Mouse (Mus musculus): ENCODE data around the gene Chdh.

Chdh gene

DNA sequence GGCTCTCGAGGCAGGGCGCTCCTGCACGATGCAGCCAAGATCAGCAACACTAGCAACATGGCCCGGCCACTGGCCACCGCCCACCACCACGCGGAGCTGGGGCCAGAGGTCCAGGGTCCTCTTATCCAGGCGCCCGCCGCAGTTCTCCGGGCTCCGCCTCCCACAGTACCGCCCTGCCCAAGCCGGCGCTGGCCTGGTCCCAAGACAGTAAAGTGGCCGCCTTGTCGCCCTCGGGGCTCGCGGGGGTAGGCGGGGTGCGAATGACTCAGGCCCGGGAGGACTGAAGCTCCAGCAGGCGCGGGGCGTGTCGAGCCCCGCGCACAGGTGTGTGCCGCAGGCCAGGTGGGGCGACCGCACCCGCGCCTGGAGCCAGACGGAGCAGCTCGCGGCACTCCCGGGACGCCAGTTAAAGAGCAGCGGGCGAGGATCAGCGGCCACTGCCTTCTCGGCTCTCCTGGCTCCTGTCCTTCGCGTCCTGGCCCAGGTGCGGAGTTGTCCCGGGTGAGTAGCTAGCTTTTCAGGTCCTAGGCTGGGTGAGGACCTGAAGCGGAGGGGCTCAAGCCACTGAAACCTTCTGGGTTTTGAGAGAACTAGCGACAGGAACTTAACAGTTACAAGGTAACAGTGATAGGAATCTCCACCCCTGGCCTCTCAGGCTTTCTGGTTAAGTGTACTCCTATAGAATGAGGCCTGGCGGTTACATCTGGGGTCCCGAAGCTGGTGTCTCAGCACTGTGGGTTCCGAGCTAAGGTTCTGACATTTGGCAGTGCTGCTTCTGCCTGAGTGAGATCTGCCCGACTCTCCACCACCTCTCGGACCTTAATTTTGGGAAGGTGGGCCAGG is at the start of gene Chdh, which contains the start of gene Il17rb:
Chdh (plus strand) TSS at position 291 of the 843 bp plus-strand sequence.
Il17rb (minus strand) TSS at position 164 of the 843 bp plus-strand sequence.
- DNase-seq (ENCODE audit: low spot score), result peak; percentile 60

DNA sequence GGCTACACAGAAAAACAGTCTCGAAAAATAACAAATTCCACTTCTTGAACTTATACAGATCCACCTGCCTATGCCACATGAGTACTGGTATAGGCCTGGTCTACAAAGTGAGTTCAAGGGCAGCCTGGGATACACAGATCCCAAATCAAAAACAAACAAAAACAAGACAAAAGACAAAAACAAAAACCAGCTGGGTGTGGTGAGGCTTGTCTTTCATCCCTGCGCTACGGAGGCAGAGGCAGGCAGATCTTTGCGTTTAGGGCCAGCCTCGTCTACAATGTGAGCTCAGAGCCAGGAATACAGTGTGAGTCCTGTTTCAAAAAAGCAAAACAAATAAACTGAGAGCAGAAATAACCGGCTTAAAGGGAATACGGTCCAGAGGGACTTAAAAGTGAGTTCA is 41.2 kb upstream of the Chdh start:
- DNase-seq (ENCODE audit: low spot score), result no peak

DNA sequence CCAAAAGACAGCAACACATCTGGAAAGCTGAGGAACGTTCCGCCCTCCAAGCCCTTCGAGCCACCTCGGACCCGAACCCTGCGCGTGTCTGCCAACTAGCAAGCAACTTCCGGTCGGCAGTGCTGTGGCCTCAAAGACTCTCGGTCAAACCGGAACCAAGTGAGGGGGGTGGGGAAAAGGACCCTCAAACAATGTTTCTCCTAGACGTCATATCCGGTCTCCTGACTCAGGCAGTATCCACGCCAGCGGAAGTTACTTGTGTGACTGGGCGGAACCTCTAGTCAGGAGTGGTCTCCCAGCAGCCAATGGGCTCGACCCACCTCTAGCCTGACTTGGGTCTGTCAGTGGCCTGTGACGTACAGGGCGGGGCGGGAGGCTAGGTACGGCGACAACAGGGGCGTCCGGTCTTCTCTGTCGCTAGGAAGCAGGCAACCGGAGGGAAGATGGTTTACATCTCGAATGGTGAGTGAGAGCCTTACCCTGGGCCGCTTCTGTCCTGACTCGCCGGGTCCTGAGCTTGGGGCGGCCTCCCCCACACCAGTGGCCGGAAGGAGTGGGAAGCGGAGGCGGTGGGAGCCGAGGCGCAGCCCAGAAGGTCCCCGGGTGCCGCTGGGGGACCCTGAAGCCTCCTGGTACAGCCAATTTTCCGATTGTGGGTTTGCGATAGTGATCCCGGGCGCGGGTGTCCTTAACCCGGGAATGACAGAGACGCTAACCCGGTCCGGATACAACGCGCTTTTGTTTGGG is 40.6 kb upstream of the Chdh start, which contains the start of gene Selenok:
Selenok (plus strand) TSS at position 234 of the 747 bp plus-strand sequence.
- peak; percentile 86 for DNase-seq (ENCODE audit: low spot score)

DNA sequence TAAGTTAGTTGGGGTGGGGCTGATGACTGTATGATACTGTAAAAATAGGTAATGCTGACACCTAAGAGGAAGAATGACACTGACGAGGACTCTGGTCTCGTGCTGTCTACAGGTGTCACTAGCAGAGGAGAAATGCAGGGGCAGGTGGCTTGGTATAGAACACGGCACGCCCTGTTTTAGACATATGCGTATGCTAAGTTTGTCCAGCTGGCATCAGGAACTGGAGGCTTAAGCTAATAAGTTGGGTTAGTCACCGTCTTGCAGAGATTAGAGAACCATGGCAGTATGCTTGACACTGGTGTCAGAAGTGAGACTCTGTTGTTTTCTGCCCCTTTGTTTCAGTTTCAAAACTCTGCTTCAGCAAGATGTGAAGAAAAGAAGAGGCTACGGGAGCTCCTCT is 37.4 kb upstream of the Chdh start:
- DNase-seq (ENCODE audit: low spot score), result no peak

DNA sequence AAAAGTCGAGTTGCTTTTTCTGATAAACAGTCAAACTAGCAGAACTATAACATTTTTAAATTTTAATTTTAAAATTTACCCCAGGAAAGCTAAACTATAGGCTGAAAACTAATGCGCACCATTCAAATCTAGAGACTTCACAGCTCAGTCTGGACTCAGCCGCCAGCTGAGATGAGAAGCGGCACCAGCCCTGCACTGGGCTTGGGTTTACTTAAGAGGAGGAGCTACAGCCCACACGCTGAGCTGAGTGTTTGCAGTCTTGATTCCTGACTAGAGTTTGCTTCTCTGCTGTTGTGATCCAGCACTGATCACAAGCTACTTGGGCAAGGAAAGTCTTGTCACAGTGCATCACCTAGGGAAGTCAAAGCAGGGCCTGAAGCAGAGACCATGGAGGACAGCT is 36.8 kb upstream of the Chdh start:
- DNase-seq (ENCODE audit: low spot score), result no peak

DNA sequence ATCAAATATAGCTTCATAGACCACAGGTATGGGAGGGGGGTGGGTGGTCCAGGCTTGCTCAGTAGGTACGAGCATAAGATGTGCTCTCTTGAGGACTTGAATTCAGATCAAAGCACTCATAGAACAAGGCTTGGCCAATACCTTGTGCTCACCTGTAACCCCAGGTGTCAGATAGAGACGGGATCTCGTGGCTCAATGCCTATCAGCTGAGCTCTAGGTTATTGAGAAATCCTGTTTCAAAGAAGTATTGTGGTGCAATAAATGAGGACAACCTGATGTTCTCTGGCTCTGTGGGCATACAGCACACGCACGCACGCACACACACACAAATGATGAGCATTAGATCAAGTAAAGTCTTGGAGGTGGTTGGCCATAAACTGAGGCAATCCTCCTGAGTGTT is 31.9 kb upstream of the Chdh start:
- no peak for DNase-seq (ENCODE audit: low spot score)

DNA sequence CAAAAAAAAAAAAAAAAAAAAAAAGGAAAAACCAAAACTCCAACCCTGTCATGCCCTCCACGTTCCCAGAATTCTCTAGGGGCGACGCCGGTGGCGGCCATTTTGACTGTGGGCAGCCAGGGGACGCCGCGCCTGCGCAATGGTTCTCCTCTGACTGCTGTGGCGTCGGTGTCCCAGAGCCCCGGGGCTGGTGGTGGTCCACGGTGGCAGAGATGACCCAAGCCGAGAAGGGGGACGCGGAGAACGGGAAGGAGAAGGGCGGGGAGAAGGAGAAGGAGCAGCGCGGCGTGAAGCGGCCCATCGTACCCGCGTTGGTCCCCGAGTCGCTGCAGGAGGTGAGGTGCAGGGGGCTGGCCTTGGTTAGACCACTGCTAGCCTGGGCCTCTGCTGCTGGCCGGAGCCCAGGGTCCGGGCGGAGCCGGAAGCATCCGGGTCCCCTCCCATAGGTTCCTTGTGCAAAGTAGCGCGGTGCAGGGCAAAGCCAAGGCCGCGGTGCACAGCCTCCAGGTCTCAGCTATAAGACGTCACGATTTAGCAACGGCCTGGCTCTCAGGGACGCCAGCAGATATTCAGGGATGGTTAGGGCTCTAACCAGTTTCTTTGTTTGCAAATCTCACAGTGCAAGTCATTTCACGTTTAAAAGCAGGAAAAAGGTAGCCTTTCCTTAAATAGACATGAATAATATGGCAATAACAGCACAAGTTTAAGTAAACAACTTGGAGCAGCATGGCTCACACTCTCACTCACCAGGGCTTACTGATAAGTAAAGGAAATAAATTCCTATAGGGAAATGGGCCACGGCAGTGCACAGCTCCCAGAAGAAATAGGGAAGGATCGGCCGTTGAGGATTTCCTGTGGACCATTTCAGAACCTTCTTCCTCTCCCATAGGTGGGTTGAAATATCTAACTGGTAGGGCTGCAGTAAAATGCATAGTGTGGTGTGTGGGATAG is 30.3 kb upstream of the Chdh start, which contains the start of gene Actr8:
Actr8 (plus strand) TSS at position 84 of the 951 bp plus-strand sequence.
- peak; percentile 91 for DNase-seq (ENCODE audit: low spot score)

DNA sequence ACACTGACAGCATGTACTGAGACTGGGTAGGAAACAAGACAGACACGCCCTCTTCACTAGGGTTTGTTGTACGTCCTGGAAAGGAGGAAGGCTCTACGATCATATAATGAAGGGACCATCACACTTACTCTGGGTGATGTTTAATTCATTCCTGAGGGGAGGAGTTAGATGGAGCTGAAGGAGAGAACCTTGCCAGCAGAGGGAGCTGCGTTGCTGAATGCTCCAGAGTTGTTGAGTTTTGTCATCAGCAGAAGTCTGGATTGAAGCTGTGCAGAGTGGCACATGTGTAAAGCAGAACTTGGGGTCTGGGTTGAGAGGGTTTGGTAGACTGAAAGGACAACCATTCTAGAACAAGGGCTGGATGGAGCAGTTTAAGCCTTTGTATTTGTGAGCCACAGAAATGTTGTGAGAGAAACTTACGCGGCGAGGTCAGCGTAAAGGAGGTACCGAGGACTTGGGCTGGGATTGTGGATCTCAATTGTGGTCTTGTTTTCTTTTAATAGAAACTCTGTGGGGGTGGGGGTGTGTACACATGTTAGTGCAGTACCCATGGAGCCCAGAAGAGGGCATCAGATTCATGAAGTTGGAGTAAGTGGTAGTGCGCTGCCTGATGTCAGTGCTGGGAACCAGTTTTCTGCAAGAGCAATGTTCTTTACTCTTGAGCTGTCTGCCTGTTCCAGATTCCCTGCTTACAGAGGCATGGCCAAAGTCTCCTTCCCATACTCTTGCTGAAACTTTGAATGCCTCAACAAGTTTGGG is 28.2 kb upstream of the Chdh start:
- DNase-seq (ENCODE audit: low spot score), result no peak

DNA sequence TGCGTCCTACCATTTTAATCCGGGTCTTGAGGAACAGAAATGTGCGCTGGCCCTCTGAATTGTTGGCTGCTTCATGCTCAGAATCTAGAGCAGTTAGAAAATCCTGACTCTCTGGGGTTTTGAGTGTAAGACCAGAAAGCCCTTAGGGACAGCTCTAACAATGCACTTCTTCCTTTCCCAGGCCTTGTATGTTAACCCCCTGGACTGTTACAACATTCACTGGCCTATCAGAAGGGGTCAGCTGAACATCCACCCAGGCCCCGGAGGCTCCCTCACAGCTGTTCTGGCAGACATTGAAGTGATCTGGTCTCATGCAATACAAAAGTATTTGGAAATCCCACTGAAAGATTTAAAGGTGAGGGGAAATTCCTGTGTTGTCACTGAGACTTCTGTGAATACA is 22.7 kb upstream of the Chdh start:
- DNase-seq (ENCODE audit: low spot score), result no peak

DNA sequence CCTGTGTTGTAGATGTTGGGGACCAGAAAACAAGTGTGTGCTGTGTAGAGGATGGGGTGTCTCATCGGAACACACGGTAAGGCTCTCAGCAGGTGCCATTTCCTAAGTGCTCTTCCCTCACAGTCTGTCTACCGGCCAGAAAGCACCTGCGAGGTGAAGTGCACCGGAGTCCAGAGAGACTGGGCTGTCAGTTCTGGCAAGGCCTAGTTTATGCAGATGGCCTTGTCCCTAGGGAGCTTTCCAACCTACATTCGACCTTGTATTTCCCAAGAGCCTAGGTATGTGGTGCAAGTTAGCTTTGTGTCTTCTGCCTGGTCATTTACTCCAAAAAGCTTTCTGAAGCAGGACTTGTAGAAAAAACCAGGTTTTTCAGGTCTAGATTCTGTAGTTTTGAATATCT is 21.5 kb upstream of the Chdh start:
- DNase-seq (ENCODE audit: low spot score), result no peak

DNA sequence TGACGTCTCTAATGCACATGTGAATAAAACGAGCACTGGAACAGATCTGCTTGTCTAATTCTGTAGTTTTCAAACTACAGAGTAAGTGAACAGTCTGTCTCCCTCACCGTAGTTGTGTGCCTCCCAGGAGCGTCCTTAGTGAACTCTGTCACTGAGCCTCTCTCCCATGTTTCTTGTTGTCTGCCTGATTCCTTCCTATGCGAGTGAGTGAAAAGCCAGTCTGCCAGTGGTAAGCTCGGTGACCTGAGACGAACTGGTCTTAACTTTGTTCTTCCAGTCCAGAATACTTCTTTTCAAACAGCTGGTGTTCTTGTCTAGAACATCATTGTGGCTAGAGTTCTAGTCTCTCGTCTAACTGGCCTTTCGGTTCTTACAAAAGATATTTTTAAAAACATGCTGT is 21.1 kb upstream of the Chdh start:
- no peak for DNase-seq (ENCODE audit: low spot score)

DNA sequence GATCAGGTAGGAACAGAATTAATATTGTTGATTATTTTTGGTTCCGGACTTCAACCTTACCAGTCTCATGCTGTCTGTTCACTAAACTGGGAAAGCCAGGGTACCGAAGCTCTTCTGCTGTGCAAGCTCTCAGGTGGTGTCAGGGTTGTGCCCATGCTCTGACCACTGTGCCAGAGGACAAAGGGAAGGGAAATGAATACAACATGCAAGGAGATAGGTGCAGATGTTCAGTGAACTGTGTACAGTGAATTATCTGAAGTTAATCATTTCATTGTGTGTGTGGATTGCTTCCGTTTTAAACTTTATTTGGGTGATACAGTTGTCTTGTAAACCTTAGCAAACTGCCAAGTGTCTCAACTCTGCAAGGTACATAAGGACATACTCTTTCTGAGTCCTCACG is 20.5 kb upstream of the Chdh start:
- DNase-seq (ENCODE audit: low spot score), result no peak

DNA sequence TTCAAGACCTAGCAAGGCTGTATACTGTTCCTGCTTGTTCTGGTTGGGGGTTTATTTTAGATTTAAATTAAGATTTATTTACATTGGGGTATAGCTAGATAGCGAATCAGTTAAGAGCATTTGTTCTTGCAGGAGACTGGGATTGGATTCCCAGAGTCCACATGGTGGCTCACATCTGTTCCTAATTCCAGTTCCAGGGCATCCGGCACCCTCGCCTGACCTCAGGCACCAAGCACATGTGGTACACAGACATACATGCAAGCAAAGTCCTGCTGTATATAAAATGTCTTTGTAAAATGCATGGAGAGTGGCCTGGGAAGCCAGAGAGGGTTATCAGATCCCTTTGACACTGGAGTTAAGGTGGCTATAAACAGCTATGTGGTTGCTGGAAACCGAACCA is 13.8 kb upstream of the Chdh start:
- DNase-seq (ENCODE audit: low spot score), result no peak

DNA sequence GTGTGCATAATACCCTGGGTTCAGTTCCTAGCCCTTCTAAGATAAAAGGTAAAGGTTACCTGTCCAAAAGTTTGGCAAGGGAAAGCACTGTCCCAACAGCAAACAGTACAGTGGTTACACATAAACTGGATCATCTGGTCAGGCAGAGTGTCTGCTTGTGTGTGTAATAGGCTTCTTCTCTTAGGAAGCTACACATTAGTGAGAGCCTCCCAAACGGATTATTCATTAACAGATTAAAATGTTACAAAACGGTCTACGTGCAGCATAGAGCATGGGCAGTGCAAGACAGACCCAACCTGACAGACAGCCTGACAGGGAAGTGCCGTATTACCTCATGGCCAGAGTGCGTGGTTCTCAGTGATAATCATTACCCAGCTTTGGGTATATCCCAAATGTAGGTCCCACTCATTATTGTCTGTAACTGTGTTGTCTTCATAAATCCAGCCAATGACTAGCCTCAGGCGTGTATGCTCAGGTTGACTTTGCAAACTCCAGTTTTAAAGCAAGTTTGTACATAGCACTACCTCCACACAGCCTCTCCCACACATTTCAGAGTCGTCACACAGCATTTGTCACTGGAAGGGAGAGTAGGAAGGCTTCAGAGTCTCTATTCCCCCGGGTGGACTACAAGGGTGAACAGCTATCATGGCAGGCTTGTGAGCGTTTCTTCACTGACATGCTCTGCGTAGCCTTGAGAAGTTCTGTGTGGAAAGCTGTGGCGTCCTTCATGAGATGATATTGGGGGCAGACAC is 12.6 kb upstream of the Chdh start:
- no peak for DNase-seq (ENCODE audit: low spot score)

DNA sequence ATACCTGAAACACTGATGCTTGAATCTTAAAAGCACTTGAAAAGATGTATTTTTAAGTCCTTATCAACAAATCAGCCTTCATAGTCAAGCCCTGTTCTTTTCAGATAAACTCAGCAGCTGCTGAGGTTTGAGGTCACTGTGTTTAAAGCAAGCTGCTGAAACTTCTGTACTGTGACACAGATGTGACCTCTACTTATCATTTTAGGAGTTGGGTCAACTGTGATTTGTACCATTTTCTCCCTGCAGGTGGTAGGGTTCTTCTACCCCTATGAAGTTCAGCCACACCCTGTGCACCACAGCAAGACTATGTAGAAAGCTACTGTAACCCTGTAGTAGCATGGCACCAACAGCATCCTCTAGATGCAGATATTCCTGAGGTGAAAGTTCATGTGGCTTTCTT is 11.5 kb upstream of the Chdh start:
- no peak for DNase-seq (ENCODE audit: low spot score)

DNA sequence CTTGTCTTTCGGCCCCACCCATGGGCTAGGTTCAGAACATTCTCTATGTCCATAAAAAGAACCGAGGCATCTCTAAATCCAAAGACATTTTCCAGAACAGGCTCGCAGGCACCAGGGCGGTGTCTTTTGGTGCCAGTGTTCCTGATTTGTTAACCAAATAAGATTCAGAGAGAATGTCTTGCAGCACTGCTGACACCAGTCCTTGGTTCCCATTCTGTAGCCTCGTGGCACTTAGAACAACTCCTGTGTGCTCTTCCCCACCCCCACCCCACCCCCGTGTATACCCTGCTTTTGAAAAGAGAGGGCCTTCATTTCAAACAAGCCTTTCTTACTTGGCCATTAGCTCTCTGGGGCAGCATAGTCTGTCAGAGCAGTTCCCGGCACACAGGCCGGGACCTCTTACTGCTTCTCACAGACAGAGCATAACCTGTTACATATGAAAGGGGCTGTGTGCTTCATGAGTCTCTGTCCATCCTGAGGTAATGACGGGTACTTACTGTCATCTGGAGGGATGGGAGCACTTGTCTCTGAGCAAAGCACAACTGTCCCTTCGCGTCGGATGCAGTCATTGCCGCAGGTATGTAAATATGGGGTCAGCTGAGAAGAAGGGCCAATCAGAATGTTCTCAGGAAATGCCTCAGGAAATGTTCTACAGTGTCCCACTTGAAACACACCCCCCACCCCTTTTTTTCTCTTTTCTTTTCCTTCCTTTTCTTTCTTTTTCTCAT is 9.9 kb upstream of the Chdh start:
- no peak for DNase-seq (ENCODE audit: low spot score)

DNA sequence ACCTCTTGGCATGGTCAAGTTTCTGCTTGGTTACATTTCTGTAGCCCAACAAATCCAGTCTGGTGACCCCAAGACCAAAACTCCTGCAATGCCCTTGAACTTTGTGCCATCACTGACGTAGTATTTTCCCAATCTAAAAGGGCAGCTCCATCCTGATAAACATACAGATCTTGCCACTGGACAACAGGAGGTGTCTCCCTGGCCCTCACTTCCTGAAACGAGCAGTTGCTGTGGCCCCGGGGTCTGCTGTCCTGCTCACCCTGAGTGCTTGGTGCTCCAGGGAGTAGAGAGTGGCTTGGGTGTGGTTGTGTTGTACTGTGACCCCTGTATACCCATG is 9.4 kb upstream of the Chdh start:
- DNase-seq (ENCODE audit: low spot score), result no peak

DNA sequence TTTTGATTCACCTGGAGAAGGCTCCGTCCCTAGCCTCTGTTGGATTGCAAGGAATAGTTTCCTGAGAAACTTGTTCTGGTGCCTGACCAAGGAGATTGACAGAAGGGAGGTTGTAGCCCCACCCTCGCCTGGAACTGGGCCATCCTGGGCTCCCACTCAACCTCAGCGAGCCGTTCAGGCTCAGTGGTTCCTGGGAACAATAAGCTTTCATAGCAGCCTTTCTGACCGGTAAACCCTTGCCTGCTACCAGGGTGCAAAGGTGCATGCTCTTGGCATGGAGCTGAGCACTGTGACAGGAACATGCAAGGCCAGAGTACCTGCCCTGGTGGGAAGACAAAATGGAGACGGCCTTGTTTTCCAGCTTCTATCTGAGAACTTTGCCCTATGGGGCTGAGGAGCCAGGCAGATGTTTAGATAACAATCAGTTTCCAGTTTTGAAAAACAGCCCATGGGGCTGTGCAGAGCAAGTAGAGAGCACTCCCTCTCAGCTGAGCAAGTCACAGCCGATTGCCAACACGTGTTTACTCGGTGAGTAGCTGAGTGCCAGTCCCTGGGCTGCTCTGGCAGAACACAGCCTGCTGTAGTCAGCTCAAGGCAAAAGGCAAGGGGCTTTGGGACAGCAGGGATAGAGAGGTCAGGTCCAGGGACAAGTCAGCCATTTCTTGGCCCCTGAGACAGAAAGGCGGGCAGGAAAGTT is 1.2 kb downstream of the Chdh start:
- DNase-seq (ENCODE audit: low spot score), result peak; percentile 75

DNA sequence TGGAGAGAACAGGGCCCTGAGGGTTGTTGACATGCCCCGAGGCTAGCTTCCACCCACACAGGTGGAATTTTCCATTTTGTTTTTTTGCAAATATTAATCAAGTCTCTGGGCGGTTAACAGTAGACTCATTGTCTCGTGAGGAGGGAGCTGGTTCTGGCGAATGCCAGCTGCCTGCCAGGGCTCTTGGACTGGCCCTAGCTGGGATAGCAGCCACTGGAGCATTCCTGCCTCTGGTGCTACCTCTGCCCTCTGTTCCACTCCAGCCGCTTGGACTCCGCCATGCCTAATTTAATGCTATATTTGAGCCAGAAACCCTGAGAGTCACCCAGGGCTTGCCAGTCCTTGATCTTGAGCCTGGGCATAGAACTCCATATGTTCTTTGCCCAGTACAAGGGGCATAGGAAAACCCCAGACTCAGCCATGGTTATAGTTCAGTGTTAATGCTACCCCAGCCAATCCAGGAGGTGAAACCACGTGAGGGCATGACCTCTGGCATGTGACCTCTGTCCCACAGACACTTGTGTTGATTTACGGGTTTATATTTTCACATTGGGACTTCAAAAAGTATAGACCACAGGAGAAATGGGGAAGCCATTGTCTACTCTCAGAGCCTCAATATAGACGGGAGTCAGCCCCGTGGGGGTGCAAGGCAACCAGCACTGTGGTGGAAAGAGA is 3.2 kb downstream of the Chdh start:
- no peak for DNase-seq (ENCODE audit: low spot score)

All from ovary, postnatal 14 days (tissue).